Mouse (Mus musculus): ENCODE results near the gene Rptor. TPM values are rescaled to one million over a fixed set of nuclear protein-coding genes. Genes with fewer than 3 reads are reported as not detected.

Gene Rptor
- polyA plus RNA-seq, 1 experiment from 2014 or later = 14.6 TPM

DNA sequence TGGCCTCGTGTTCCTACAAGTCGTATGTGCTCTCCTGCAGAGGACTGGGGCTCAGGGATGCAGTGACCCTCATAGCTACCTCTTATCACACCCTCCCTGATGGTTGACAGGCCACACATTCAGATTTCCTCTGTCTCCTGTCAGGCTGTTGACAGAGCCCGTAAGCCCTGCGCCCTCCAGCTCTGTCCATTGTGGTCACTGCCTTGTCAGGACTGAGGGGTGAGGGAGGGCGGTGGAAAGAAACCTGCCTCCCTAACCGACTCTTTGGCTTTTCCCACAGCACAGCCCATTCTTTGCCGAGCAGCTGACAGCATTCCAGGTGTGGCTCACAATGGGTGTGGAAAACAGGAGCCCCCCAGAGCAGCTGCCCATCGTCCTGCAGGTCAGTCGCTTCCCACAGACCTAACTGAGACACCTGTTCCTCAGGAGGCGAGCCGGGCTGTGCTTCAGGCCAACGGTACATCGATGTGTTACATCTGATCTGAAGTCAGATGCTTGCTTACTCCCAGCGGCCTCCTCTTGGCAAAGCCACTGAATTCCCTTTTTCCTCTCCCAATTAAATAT is 214.2 kb downstream of the Rptor start:
- H3K4me1 ChIP-seq (ENCODE audit: insufficient read depth) = no peaks in the 10 kb centered on the region
- no peak overlapping the region for H3K4me2 ChIP-seq
- DNase-seq = no peak
- 75% methylated on average over 14 of the region's 14 CpGs for WGBS
- H3K9ac ChIP-seq = no peak overlapping the region
- H3K4me3 ChIP-seq (ENCODE audit: low read depth, low read length) = no peak overlapping the region
- no peaks in the 10 kb centered on the region for H3K9me3 ChIP-seq (ENCODE audit: low read depth, low read length)
- ATAC-seq (ENCODE audit: insufficient read depth) = no peak
- no peak overlapping the region for H3K27ac ChIP-seq (ENCODE audit: low read depth)
- TF ChIP-seq CTCF (IDR thresholded peaks at IDR 0.05; ENCODE audit: low read depth) = no peak
- H3K36me3 ChIP-seq (ENCODE audit: insufficient read depth) = peaks cover 48% of the 10 kb centered on the region
- no peaks in the 10 kb centered on the region for H3K27me3 ChIP-seq (ENCODE audit: insufficient read depth, low read length)

- H3K4me1 ChIP-seq (ENCODE audit: insufficient read depth) = no peaks in the 10 kb centered on the region
- H3K36me3 ChIP-seq (ENCODE audit: insufficient read depth) = peaks cover 43% of the 10 kb centered on the region
- TF ChIP-seq CTCF (IDR thresholded peaks at IDR 0.05; ENCODE audit: low read depth) = no peak
- 50% methylated on average over 3 of the region's 3 CpGs for WGBS
- H3K4me3 ChIP-seq (ENCODE audit: low read depth, low read length) = no peak overlapping the region
- no peak overlapping the region for H3K27ac ChIP-seq (ENCODE audit: low read depth)
- H3K9ac ChIP-seq = no peak overlapping the region
- no peaks in the 10 kb centered on the region for H3K9me3 ChIP-seq (ENCODE audit: low read depth, low read length)
- H3K27me3 ChIP-seq (ENCODE audit: insufficient read depth, low read length) = no peaks in the 10 kb centered on the region
- DNase-seq = no peak
- no peak overlapping the region for H3K4me2 ChIP-seq
- ATAC-seq (ENCODE audit: insufficient read depth) = no peak
These were observed 214.7 kb downstream of the Rptor start for GRCm38 (mm10) chr11:119817362-119817837.

DNA sequence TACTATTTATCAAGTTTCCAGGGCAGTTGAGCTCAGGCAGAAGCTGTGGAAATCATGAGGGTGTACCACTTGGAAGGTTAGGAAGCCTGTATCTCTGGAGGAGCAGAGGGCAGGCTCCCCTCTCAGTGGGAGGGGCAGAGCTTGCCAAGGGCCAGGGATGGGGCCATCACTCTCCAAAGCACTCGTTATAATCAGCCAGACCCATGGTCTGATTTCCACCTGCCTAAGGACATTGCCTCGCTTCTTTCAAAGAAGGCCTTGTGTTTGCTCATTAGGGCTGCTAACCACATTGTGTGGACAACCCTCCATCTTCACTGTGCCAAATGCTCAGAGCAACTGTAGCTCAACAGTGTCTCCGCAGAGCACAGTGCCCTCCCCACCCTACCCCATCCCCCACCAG is 215.2 kb downstream of the Rptor start:
- 81% methylated on average over 3 of the region's 3 CpGs for WGBS

DNA sequence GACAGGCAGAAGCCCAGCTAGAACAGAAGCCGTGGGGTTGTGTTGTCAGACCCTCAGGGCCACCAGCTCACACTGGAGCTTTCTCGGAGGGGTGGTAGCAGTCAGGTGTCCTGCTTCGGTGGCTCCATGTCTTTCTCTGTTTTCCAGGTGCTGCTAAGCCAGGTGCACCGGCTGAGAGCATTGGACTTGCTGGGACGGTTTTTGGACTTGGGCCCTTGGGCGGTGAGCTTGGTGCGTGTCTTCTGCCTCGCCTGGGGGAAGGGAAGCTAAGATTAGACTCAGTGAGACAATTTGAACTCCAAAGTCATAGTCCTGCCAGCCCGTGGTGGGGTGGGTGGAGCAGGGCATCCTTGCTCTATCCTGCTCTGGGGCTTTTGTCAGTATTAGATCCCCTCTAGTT is 218.8 kb downstream of the Rptor start:
- H3K4me3 ChIP-seq (ENCODE audit: low read depth, low read length) = no peak overlapping the region
- no peak overlapping the region for H3K4me2 ChIP-seq
- peaks cover 62% of the 10 kb centered on the region for H3K36me3 ChIP-seq (ENCODE audit: insufficient read depth)
- H3K9me3 ChIP-seq (ENCODE audit: low read depth, low read length) = no peaks in the 10 kb centered on the region
- DNase-seq (no peak), ATAC-seq (ENCODE audit: insufficient read depth) (no peak)
- no peaks in the 10 kb centered on the region for H3K27me3 ChIP-seq (ENCODE audit: insufficient read depth, low read length)
- no peak for TF ChIP-seq CTCF (IDR thresholded peaks at IDR 0.05; ENCODE audit: low read depth)
- WGBS = 87% methylated on average over 9 of the region's 9 CpGs
- H3K4me1 ChIP-seq (ENCODE audit: insufficient read depth) = no peaks in the 10 kb centered on the region
- H3K9ac ChIP-seq = no peak overlapping the region
- no peak overlapping the region for H3K27ac ChIP-seq (ENCODE audit: low read depth)

More for the DNA sequence above, 215.2 kb downstream of the Rptor start:
- Histone ChIP-seq H3K4me1 (ENCODE audit: insufficient read depth) (no peaks in the 10 kb centered on the region), H3K27ac (ENCODE audit: low read depth) (no peak overlapping the region), H3K36me3 (ENCODE audit: insufficient read depth) (peaks cover 41% of the 10 kb centered on the region), H3K9ac (no peak overlapping the region), H3K4me3 (ENCODE audit: low read depth, low read length) (no peak overlapping the region), H3K27me3 (ENCODE audit: insufficient read depth, low read length) (no peaks in the 10 kb centered on the region), H3K9me3 (ENCODE audit: low read depth, low read length) (no peaks in the 10 kb centered on the region), H3K4me2 (no peak overlapping the region)
- no peak for TF ChIP-seq CTCF (IDR thresholded peaks at IDR 0.05; ENCODE audit: low read depth)
- DNase-seq (no peak), ATAC-seq (ENCODE audit: insufficient read depth) (no peak)

DNA sequence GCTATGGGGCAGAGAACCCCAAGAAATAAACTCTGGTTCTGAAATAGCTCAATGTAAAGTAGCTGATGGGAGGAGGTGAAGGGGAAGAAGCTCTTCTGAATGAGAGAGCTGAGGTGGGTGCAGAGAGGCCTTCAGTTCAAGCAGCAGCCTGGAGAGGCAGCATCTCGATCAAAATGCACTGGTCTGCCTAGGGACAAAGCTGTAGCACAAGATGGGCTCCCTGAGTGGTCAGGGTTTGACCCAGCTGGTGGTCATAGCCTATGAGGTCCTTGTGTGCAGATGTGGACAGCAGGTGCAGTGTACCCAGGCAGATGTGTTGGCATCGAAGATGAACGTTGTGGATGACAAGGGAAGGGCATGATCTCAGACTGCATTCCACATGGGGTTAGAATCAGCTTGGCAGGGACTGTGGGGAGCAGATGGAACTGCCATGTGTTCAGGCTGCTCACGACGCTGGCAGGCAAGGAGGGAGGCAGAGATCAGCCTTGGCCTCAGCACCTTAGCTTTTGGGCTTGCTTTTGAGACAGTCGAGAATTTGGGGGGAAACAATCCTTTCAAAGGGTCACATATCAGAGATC is 221.5 kb downstream of the Rptor start:
- TF ChIP-seq CTCF (IDR thresholded peaks at IDR 0.05; ENCODE audit: low read depth) = no peak
- Histone ChIP-seq H3K4me3 (ENCODE audit: low read depth, low read length) (no peak overlapping the region), H3K4me2 (no peak overlapping the region), H3K27ac (ENCODE audit: low read depth) (no peak overlapping the region), H3K27me3 (ENCODE audit: insufficient read depth, low read length) (no peaks in the 10 kb centered on the region), H3K4me1 (ENCODE audit: insufficient read depth) (no peaks in the 10 kb centered on the region), H3K9me3 (ENCODE audit: low read depth, low read length) (no peaks in the 10 kb centered on the region), H3K36me3 (ENCODE audit: insufficient read depth) (peaks cover 55% of the 10 kb centered on the region), H3K9ac (no peak overlapping the region)
- ATAC-seq (ENCODE audit: insufficient read depth) = no peak
- WGBS = 85% methylated on average over 6 of the region's 6 CpGs
- DNase-seq = no peak

DNA sequence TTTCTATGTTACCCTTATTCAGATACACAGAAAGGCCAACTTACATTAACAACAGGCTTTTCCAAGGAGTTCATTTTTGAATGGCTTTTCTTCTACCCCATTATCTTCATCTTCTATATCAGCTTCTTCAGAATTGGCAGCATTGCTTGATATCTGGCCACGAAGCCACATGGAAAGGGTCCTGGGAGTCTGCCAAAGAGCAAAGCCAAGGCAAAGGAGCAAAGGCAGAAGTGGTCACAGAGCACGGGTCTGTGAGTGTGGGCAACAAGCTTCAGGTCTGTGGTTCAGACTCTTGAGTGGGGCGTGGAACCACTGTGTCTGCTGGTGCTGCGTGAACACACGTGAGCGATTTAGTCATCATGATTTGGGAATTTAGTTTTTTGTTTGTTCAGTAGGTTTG is 223.1 kb downstream of the Rptor start:
- Histone ChIP-seq H3K36me3 (ENCODE audit: insufficient read depth) (peaks cover 48% of the 10 kb centered on the region), H3K4me1 (ENCODE audit: insufficient read depth) (no peaks in the 10 kb centered on the region), H3K9ac (no peak overlapping the region), H3K9me3 (ENCODE audit: low read depth, low read length) (no peaks in the 10 kb centered on the region), H3K27ac (ENCODE audit: low read depth) (no peak overlapping the region), H3K4me3 (ENCODE audit: low read depth, low read length) (no peak overlapping the region), H3K4me2 (no peak overlapping the region), H3K27me3 (ENCODE audit: insufficient read depth, low read length) (no peaks in the 10 kb centered on the region)
- DNase-seq = no peak
- WGBS = 89% methylated on average over 6 of the region's 6 CpGs
- no peak for TF ChIP-seq CTCF (IDR thresholded peaks at IDR 0.05; ENCODE audit: low read depth)
- no peak for ATAC-seq (ENCODE audit: insufficient read depth)

GRCm38 (mm10) chr11:119826239-119826638 is 223.5 kb downstream of the Rptor start:
- H3K27me3 ChIP-seq (ENCODE audit: insufficient read depth, low read length) = no peaks in the 10 kb centered on the region
- no peaks in the 10 kb centered on the region for H3K9me3 ChIP-seq (ENCODE audit: low read depth, low read length)
- DNase-seq (no peak), ATAC-seq (ENCODE audit: insufficient read depth) (no peak)
- H3K4me1 ChIP-seq (ENCODE audit: insufficient read depth) = no peaks in the 10 kb centered on the region
- H3K36me3 ChIP-seq (ENCODE audit: insufficient read depth) = peaks cover 47% of the 10 kb centered on the region
- no peak overlapping the region for H3K9ac ChIP-seq
- 83% methylated on average over 4 of the region's 4 CpGs for WGBS
- no peak overlapping the region for H3K4me3 ChIP-seq (ENCODE audit: low read depth, low read length)
- no peak overlapping the region for H3K4me2 ChIP-seq
- no peak for TF ChIP-seq CTCF (IDR thresholded peaks at IDR 0.05; ENCODE audit: low read depth)
- H3K27ac ChIP-seq (ENCODE audit: low read depth) = no peak overlapping the region
